Mouse (Mus musculus) ES-Bruce4 (cell line): Measurements from ENCODE around the gene Gnai3.

Experiments used
- CTCF ChIP-seq: IDR thresholded peaks from one replicate; pipeline ENCODE4 v1.8.1; 2011; ENCODE audit warnings: low read depth, low read length
- POLR2A ChIP-seq: IDR thresholded peaks from one replicate; pipeline ENCODE4 v1.8.1; 2011; ENCODE audit warnings: low read length; ENCODE audit not compliant: insufficient read depth

GRCm38 (mm10) chr3:108096726-108097125, 49.2 kb downstream of the Gnai3 start:
- TF ChIP-seq POLR2A (no peak), CTCF (no peak)
